Mouse (Mus musculus) inflammation-experienced regulatory T-cells, adult 6 months (primary cell): ENCODE results near the gene Rassf7. TPM values are rescaled to one million over a fixed set of nuclear protein-coding genes. Genes with fewer than 3 reads are reported as not detected.
"Not testable (repeated sequence)": the region's sequence is repeated elsewhere in the genome, so short reads cannot be mapped to it uniquely, and the experiment has no call there.

ENCODE experiments used
- ATAC-seq: one replicate; pipeline ENCODE4 v1.8.0; 2017
- polyA plus RNA-seq, 3 experiments: library from polyadenylated mRNA; unstranded; fragments of 100-300 nt; shearing (Covaris generic); gene quantifications; one replicate each; pipeline ENCODE4 v1.2.1; 2017

The Rassf7 gene
- polyA plus RNA-seq, 3 experiments from 2014 or later, result 9.2 to 15.0 (median 13.7) TPM

GRCm38 (mm10) chr7:141222696-141223215, 7.1 kb downstream of the Rassf7 start:
- no peak for ATAC-seq

- no peak for ATAC-seq
These were observed 10.9 kb downstream of the Rassf7 start for GRCm38 (mm10) chr7:141226535-141226934.

DNA sequence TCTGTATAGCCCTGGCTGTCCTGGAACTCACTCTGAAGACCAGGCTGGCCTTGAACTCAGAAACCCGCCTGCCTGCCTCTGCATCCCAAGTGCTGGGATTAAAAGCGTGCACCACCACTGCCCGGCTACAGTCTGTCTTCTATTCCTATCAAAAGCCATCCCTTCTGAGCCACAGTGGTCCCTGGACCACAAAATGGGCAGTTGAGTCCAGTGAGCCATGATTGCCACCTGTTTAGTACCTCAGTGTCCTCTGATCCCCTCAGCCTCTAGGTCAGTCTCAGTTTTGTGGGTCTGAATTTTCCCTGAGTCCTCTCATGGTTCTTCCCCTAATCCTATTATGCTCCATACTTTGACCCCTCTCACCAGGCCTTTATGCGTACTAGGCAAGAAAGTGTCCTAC, 12.1 kb downstream of the Rassf7 start:
- no peak for ATAC-seq

- peak; percentile 92 for ATAC-seq
These were observed 12.8 kb downstream of the Rassf7 start, which contains the start of gene Phrf1 for GRCm38 (mm10) chr7:141228279-141229067. Gene Phrf1 (plus strand): TSS chr7:141228784.

- no peak for ATAC-seq
These were observed 14.0 kb downstream of the Rassf7 start for GRCm38 (mm10) chr7:141229702-141230101.

DNA sequence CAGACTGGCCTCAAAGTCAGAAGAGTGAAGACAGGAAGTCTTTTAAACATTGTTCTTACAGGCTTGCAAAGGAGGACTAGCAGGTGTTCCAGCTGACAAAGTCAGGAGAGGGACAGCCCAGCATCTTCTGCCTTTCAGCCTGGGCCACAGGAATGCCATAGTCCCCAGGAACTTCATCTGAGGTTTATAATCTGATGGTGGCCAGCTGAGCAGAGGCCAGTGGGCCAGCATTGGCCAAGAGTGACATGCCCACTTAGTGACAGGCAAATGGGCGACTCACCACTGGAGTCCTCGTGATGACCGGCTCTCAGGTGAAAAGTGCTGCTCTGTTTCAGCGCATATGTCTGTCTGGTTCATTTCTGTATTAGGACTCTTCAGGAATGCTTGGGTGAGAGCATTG, 14.9 kb downstream of the Rassf7 start:
- ATAC-seq, result no peak

GRCm38 (mm10) chr7:141231111-141231510, 15.5 kb downstream of the Rassf7 start:
- no peak for ATAC-seq

DNA sequence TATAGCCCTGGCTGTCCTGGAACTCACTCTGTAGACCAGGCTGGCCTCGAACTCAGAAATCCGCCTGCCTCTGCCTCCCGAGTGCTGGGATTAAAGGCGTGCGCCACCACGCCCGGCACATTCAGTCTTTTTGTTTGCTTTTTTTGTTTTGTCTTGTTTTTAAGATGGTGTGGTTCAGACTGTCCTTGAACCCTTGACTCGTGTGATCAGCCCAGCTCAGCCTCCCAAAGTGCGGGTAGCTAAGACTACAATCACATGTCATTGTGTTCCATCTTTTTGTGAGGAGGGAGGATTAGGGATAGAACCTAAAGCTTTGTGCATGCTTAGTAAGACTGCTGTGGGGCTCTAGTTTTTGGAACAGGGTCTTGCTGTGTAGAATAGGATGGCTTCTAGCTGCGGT, 15.9 kb downstream of the Rassf7 start:
- ATAC-seq, result no peak

DNA sequence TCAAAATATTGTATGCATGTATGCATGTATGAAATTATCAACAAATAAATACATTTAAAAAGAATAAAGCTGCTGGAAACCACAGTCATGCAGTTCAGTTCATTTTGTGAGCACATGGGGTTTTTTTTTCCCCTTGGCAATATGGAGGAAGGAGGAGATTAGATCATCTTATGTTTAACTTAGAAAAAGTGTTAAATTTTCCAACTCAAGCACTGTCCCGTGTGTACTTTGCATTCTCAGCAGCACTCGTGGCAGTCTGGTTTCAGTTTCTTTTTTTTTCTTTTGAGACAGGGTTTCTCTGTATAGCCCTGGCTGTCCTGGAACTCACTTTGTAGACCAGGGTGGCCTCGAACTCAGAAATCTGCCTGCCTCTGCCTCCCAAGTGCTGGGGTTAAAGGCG, 34.8 kb downstream of the Rassf7 start:
- ATAC-seq, result not testable (repeated sequence)

DNA sequence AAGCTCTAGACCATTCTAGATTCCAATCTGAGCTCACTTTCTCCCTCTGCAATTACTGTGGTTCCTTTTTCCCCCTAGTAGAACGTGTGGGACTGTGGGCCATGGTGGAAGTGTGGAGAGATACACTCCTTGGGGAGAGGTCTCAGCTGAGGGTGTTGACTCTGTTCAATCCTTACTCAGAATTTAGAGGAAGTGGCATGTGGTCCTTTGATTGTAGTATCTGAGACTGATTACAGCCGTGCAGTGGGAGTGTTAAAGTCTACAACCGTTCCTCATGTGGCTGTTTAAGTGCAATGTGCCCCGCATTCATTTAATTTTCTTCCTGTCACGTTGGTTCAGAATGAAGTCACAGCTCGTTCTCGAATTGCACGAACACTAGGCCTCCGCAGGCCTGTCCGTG, 40.5 kb downstream of the Rassf7 start:
- no peak for ATAC-seq

GRCm38 (mm10) chr7:141261480-141261879, 45.8 kb downstream of the Rassf7 start:
- no peak for ATAC-seq

DNA sequence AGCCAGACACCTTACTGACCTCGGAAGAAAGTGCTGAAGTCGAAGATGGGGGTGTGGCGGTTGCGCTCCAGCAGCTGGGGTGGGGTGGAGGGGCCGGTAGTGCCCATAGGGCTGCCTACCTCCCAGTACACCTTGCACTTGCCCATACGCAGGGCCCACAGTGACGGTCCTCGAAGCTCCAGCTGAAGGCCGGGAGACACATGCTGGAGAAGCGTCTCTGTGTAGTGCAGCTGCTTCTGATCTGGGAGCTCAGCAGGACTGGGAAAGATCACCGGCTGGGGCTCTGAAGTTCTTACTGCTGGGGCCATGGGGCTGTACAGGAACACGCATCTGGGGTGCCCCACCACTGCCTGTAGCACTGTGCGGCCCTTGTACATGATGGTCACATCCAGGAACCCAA, 48.0 kb downstream of the Rassf7 start:
- ATAC-seq, result no peak

GRCm38 (mm10) chr7:141264041-141264700, 48.5 kb downstream of the Rassf7 start:
- no peak for ATAC-seq

GRCm38 (mm10) chr7:141264761-141265410, 49.2 kb downstream of the Rassf7 start:
- peak; percentile 51 for ATAC-seq

DNA sequence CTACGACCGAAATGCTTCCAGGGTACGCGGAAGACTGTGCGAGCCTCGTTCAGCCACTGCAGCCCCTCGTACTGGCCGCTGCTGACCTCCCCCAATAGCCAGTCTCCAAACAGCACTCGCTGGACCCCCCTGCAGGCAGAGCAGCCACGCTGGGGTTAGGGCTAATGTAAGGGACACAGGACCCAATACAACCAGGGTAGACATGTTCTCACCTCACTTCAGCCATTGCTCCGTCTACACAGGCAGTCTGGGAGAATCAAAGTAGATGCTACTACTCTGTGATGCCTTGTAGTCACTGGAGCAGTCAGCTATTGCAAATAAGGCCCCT, 49.7 kb downstream of the Rassf7 start:
- peak; percentile 19 for ATAC-seq

- ATAC-seq, result peak; percentile 83
These were observed 50.3 kb downstream of the Rassf7 start, which contains the start of gene Irf7 for GRCm38 (mm10) chr7:141265739-141266561. Gene Irf7 (minus strand): TSS chr7:141266481.

Other genes starting within 250 kb of the Rassf7 start
- gene Ifitm1, start 248.6 kb upstream of the Rassf7 start, polyA plus RNA-seq, result 1 to 10 TPM in 1 of 3 experiments, under 1 TPM in 1, not detected in 1; 0.54 to 6.6 TPM
- gene Ifitm3, start 205.1 kb upstream of the Rassf7 start, polyA plus RNA-seq, result 10 to 100 TPM in 1 of 3 experiments, 1 to 10 TPM in 2; 2.7 to 11.2 (median 3.0) TPM
- under 1 TPM in 1 of 3 experiments, not detected in 2; 0.94 TPM for gene Ifitm6, start 197.9 kb upstream of the Rassf7 start, polyA plus RNA-seq
- not detected for gene Gm17387, start 186.7 kb upstream of the Rassf7 start, polyA plus RNA-seq
- 10 to 100 TPM; 11.1 to 13.1 (median 12.5) TPM for gene B4galnt4, start 154.8 kb upstream of the Rassf7 start, polyA plus RNA-seq
- gene Pkp3, start 137.6 kb upstream of the Rassf7 start, polyA plus RNA-seq, result 100 to 1,000 TPM; 413 to 487 (median 426) TPM
- gene Sigirr, start 115.3 kb upstream of the Rassf7 start, polyA plus RNA-seq, result 100 to 1,000 TPM; 149 to 208 (median 206) TPM
- gene Ano9, start 98.1 kb upstream of the Rassf7 start, polyA plus RNA-seq, result not detected
- 1 to 10 TPM; 6.2 to 9.3 (median 7.0) TPM for gene Ptdss2, start 93.5 kb upstream of the Rassf7 start, polyA plus RNA-seq
- gene Rnh1, start 43.0 kb upstream of the Rassf7 start, polyA plus RNA-seq, result 100 to 1,000 TPM; 135 to 147 (median 143) TPM
- 1 to 10 TPM; 1.5 to 6.2 (median 4.6) TPM for gene Hras, start 21.9 kb upstream of the Rassf7 start, polyA plus RNA-seq
- 1 to 10 TPM; 1.3 to 2.2 (median 1.7) TPM for gene Lrrc56, start 21.7 kb upstream of the Rassf7 start, polyA plus RNA-seq
- 10 to 100 TPM in 1 of 3 experiments, 1 to 10 TPM in 2; 4.6 to 11.3 (median 8.5) TPM for gene Lmntd2, start 1.8 kb upstream of the Rassf7 start, polyA plus RNA-seq
- gene Phrf1, start 12.9 kb downstream of the Rassf7 start, polyA plus RNA-seq, result 10 to 100 TPM; 40.5 to 51.6 (median 46.7) TPM
- gene Irf7, start 50.6 kb downstream of the Rassf7 start, polyA plus RNA-seq, result 100 to 1,000 TPM in 2 of 3 experiments, 10 to 100 TPM in 1; 95.5 to 112 (median 100) TPM
- gene Cdhr5, start 60.9 kb downstream of the Rassf7 start, polyA plus RNA-seq, result not detected
- not detected for gene Sct, start 63.3 kb downstream of the Rassf7 start, polyA plus RNA-seq
- not detected for gene Drd4, start 76.1 kb downstream of the Rassf7 start, polyA plus RNA-seq
- gene Deaf1, start 111.8 kb downstream of the Rassf7 start, polyA plus RNA-seq, result 10 to 100 TPM; 17.6 to 37.9 (median 34.6) TPM
- 10 to 100 TPM; 27.1 to 41.1 (median 39.1) TPM for gene Tmem80, start 111.9 kb downstream of the Rassf7 start, polyA plus RNA-seq
- not detected for gene Eps8l2, start 123.0 kb downstream of the Rassf7 start, polyA plus RNA-seq
- 100 to 1,000 TPM; 271 to 329 (median 303) TPM for gene Taldo1, start 176.3 kb downstream of the Rassf7 start, polyA plus RNA-seq
- 100 to 1,000 TPM in 1 of 3 experiments, 10 to 100 TPM in 2; 70.1 to 108 (median 91.4) TPM for gene Gatd1, start 198.3 kb downstream of the Rassf7 start, polyA plus RNA-seq
- 1 to 10 TPM in 1 of 3 experiments, not detected in 2; 1.7 TPM for gene Cend1, start 213.6 kb downstream of the Rassf7 start, polyA plus RNA-seq
- 10 to 100 TPM; 31.4 to 50.6 (median 32.0) TPM for gene Slc25a22, start 222.0 kb downstream of the Rassf7 start, polyA plus RNA-seq
- 10 to 100 TPM in 2 of 3 experiments, 1 to 10 TPM in 1; 5.8 to 11.5 (median 10.3) TPM for gene Pidd1, start 228.2 kb downstream of the Rassf7 start, polyA plus RNA-seq
- 1,000 to 10,000 TPM; 2,239 to 3,896 (median 3,389) TPM for gene Rplp2, start 231.5 kb downstream of the Rassf7 start, polyA plus RNA-seq
- gene Pnpla2, start 239.3 kb downstream of the Rassf7 start, polyA plus RNA-seq, result 10 to 100 TPM; 49.4 to 68.0 (median 63.9) TPM
- not detected for gene Cracr2b, start 245.2 kb downstream of the Rassf7 start, polyA plus RNA-seq